ENCODE assay signal across 10 mouse cellular contexts in the genomic region with DNA sequence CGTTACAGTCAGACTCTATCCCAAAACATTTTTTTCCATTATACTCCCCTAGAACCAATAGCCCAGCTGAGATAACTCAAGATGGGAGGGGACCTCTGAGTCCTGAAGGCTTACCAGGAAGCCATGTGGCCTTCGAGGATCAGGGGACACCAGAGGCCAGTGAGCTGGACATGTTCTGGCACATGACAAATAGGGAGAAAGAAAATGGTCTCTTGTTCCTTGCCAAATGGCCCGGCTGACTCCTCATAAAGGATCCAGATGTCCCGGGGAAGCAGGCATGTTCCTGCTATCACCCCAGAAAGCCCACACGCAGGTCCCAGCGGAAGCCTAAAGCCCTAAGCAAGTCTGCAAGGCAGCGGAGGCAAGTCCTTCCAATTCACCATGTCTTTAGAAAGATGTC. TPM values are rescaled to one million over a fixed set of nuclear protein-coding genes. Genes with fewer than 3 reads are reported as not detected.
DNase-seq lines count a peak whose midpoint lies in the region; ATAC-seq and TF ChIP-seq lines count a peak whose summit lies in the region.
"Had no signal": no experiment of that assay in that cellular context is flagged by ENCODE, and none has a peak within 500 bp of the region (broad histone marks: within the 10 kb centered on the region; RNA-seq: fewer than 3 reads in every experiment).

No protein-coding gene starts in this region.

- TF ChIP-seq CTCF in hindbrain, postnatal 0 days (IDR thresholded peaks at IDR 0.05; ENCODE audit: low read depth) = no peak

- no peak overlapping the region for H3K4me2 ChIP-seq in heart, embryonic 12.5 days
- H3K4me2 ChIP-seq in forebrain, embryonic 13.5 days = peak overlapping the region; percentile 97
- H3K4me2 ChIP-seq in hindbrain, postnatal 0 days (ENCODE audit: low read depth, low read length) = peak overlapping the region; percentile 97
- peak overlapping the region; percentile 78 for H3K4me2 ChIP-seq in midbrain, embryonic 13.5 days (replicated peaks)

- no peaks in the 10 kb centered on the region for H3K9me3 ChIP-seq in heart, embryonic 12.5 days (replicated peaks)
- H3K9me3 ChIP-seq in forebrain, embryonic 13.5 days (replicated peaks) = no peaks in the 10 kb centered on the region
- no peaks in the 10 kb centered on the region for H3K9me3 ChIP-seq in hindbrain, postnatal 0 days (ENCODE audit: low read length)
- no peaks in the 10 kb centered on the region for H3K9me3 ChIP-seq in midbrain, embryonic 13.5 days
- H3K9me3 ChIP-seq: embryonic facial prominence, embryonic 13.5 days had no signal

- H3K27ac ChIP-seq in heart, embryonic 12.5 days (ENCODE audit: poor library complexity, severe bottlenecking) = no peak overlapping the region
- no peak overlapping the region for H3K27ac ChIP-seq in forebrain, embryonic 13.5 days
- no peak overlapping the region for H3K27ac ChIP-seq in hindbrain, postnatal 0 days
- no peak overlapping the region for H3K27ac ChIP-seq in midbrain, embryonic 13.5 days
- H3K27ac ChIP-seq: embryonic facial prominence, embryonic 13.5 days had no signal

- no peaks in the 10 kb centered on the region for H3K27me3 ChIP-seq in heart, embryonic 12.5 days (replicated peaks)
- no peaks in the 10 kb centered on the region for H3K27me3 ChIP-seq in forebrain, embryonic 13.5 days
- no peaks in the 10 kb centered on the region for H3K27me3 ChIP-seq in hindbrain, postnatal 0 days (ENCODE audit: insufficient read depth, low read length)
- H3K27me3 ChIP-seq in midbrain, embryonic 13.5 days = no peaks in the 10 kb centered on the region
- H3K27me3 ChIP-seq: embryonic facial prominence, embryonic 13.5 days had no signal

- peaks cover 49% of the 10 kb centered on the region for H3K4me1 ChIP-seq in heart, embryonic 12.5 days (replicated peaks)
- peaks cover 72% of the 10 kb centered on the region for H3K4me1 ChIP-seq in forebrain, embryonic 13.5 days
- H3K4me1 ChIP-seq in hindbrain, postnatal 0 days (ENCODE audit: insufficient read depth, low read length) = peaks cover 37% of the 10 kb centered on the region
- H3K4me1 ChIP-seq in midbrain, embryonic 13.5 days (replicated peaks) = peaks cover 72% of the 10 kb centered on the region

- no peaks in the 10 kb centered on the region for H3K36me3 ChIP-seq in heart, embryonic 12.5 days
- H3K36me3 ChIP-seq in forebrain, embryonic 13.5 days (ENCODE audit: poor library complexity, severe bottlenecking) = no peaks in the 10 kb centered on the region
- no peaks in the 10 kb centered on the region for H3K36me3 ChIP-seq in hindbrain, postnatal 0 days (ENCODE audit: insufficient read depth, low read length)
- H3K36me3 ChIP-seq in midbrain, embryonic 13.5 days = no peaks in the 10 kb centered on the region
- H3K36me3 ChIP-seq: embryonic facial prominence, embryonic 13.5 days had no signal

- WGBS in heart, embryonic 12.5 days = 79% methylated on average over 7 of the region's 7 CpGs
- WGBS in forebrain, embryonic 13.5 days = 85% methylated on average over 7 of the region's 7 CpGs
- WGBS in hindbrain, postnatal 0 days = 51% methylated on average over 7 of the region's 7 CpGs
- 69% methylated on average over 7 of the region's 7 CpGs for whole genome bisulfite sequencing in midbrain, embryonic 13.5 days

- no peak for ATAC-seq in heart, embryonic 12.5 days (ENCODE audit: insufficient number of reproducible peaks, low FRiP score)
- ATAC-seq in forebrain, embryonic 13.5 days = no peak
- ATAC-seq in hindbrain, postnatal 0 days = no peak
- no peak for ATAC-seq in midbrain, embryonic 13.5 days

- H3K4me3 ChIP-seq in heart, embryonic 12.5 days = no peak overlapping the region
- no peak overlapping the region for H3K4me3 ChIP-seq in forebrain, embryonic 13.5 days
- H3K4me3 ChIP-seq in hindbrain, postnatal 0 days (ENCODE audit: low read length) = no peak overlapping the region
- peak overlapping the region; percentile 6 for H3K4me3 ChIP-seq in midbrain, embryonic 13.5 days (replicated peaks)

- peak; percentile 98 for DNase-seq in heart, adult 11 months
- no peak for DNase-seq in hindbrain, postnatal 0 days (ENCODE audit: low spot score)
- no peak for DNase-seq in urinary bladder, postnatal 14 days (ENCODE audit: low spot score)
- no peak for DNase-seq in left cerebral cortex, adult 18-20 months (ENCODE audit: low spot score in 2 of 2)
- DNase-seq in adrenal gland, postnatal 14 days = no peak

- H3K9ac ChIP-seq in heart, embryonic 12.5 days = no peak overlapping the region
- peak overlapping the region; percentile 48; the same call in 1 of the 2 replicates for H3K9ac ChIP-seq in forebrain, embryonic 13.5 days
- no peak overlapping the region for H3K9ac ChIP-seq in hindbrain, postnatal 0 days (replicated peaks; ENCODE audit: low read length)
- 0 out of 2 replicates have a peak overlapping the region, but pooled peaks have one; percentile 96 for H3K9ac ChIP-seq in midbrain, embryonic 13.5 days (replicated peaks)

RNA-seq across cellular contexts. Expression of a gene that starts 3.2 kb away (rescaled TPM):
- polyA plus RNA-seq in heart, embryonic 12.5 days (2016; fragmentation: Nextera tagmentation; extraction: Ambion mirVana) = 4.5 and 5.4 TPM in 2 replicates
- 8.7 and 8.8 TPM in 2 replicates for polyA plus RNA-seq in forebrain, embryonic 13.5 days (2015; fragmentation: Nextera tagmentation; extraction: Ambion mirVana)
- 38.4 and 44.9 TPM in 2 replicates for total RNA-seq in hindbrain, postnatal 0 days (2014; rRNA removed)
- 8.2 TPM in 2 replicates for polyA plus RNA-seq in hindbrain, postnatal 0 days (2015; fragmentation: Nextera tagmentation; extraction: Ambion mirVana)
- polyA plus RNA-seq in midbrain, embryonic 13.5 days (2015; fragmentation: Nextera tagmentation; extraction: Ambion mirVana) = 12.7 and 15.4 TPM in 2 replicates
- 1 to 10 TPM; 7.9 to 9.8 TPM for total RNA-seq in left cerebral cortex, adult 18-20 months (2021)
- 21.7 and 28.3 TPM in 2 replicates for total RNA-seq in adrenal gland, postnatal 14 days (2021)

RNA-seq across cellular contexts. Expression of a gene that starts 18.5 kb away (rescaled TPM):
- 2.9 and 3.2 TPM in 2 replicates for polyA plus RNA-seq in heart, embryonic 12.5 days (2016; fragmentation: Nextera tagmentation; extraction: Ambion mirVana)
- polyA plus RNA-seq in forebrain, embryonic 13.5 days (2015; fragmentation: Nextera tagmentation; extraction: Ambion mirVana) = 19.3 and 25.1 TPM in 2 replicates
- 29.9 and 30.9 TPM in 2 replicates for total RNA-seq in hindbrain, postnatal 0 days (2014; rRNA removed)
- 34.1 and 39.7 TPM in 2 replicates for polyA plus RNA-seq in hindbrain, postnatal 0 days (2015; fragmentation: Nextera tagmentation; extraction: Ambion mirVana)
- polyA plus RNA-seq in midbrain, embryonic 13.5 days (2015; fragmentation: Nextera tagmentation; extraction: Ambion mirVana) = 27.9 and 29.0 TPM in 2 replicates
- 10 to 100 TPM; 27.8 to 28.3 TPM for total RNA-seq in left cerebral cortex, adult 18-20 months (2021)
- total RNA-seq in adrenal gland, postnatal 14 days (2021) = 5.0 and 7.9 TPM in 2 replicates
- total RNA-seq: monocyte, adult 5-6 weeks had no signal

Comparison
In these comparisons a context has a peak if more than half of its experiments do, and no peak if none do; other contexts are left out.
1. H3K9ac ChIP-seq: peak in forebrain, embryonic 13.5 days (single experiment) and midbrain, embryonic 13.5 days (single experiment); none in heart, embryonic 12.5 days (single experiment) and hindbrain, postnatal 0 days (single experiment).